ENCODE assay signal across 8 mouse cellular contexts in the genomic region with DNA sequence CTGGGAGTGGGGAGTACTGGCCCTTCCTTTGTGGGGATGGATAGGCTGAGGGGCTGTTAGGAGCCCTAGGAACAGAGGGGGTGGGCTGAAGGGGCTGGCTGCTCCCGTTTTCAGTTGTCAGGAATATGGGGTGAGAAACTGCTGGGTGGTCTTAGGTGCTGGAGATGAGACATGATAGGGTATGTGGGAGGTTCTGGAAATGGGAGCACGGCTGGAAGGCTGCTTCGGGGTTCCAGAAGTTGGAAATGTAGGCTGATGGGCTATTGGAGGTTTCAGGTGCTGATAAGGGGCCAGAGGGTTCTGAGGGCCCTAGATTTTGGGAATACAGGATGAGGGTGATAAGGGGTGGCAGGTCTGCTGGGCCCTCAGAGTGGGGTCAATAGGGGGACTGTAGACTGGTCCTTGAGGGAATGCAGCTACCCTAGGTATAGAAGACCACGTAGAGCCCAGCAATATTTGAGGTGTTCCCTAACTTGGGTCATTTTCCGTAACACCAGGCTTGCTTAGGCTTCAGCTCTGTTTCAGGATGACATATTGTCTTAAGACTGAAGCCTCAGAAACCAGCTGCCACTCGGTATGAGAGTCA. TPM values are rescaled to one million over a fixed set of nuclear protein-coding genes. Genes with fewer than 3 reads are reported as not detected.
DNase-seq lines count a peak whose midpoint lies in the region; ATAC-seq lines count a peak whose summit lies in the region.

No protein-coding gene starts in this region.

- H3K27me3 ChIP-seq in heart, embryonic 16.5 days (ENCODE audit: control insufficient read depth, insufficient read depth, low read length): no peaks in the 10 kb centered on the region
- H3K27me3 ChIP-seq in embryonic facial prominence, embryonic 12.5 days: no peaks in the 10 kb centered on the region
- H3K27me3 ChIP-seq in midbrain, embryonic 14.5 days (ENCODE audit: control insufficient read depth, insufficient read depth, low read length): no peaks in the 10 kb centered on the region

- 0 out of 2 replicates have a peak, but pooled peaks have one; percentile 0 for ATAC-seq in heart, embryonic 16.5 days (replicated peaks; ENCODE audit: extremely low read depth, insufficient read depth, low FRiP score)
- peak; percentile 32 for ATAC-seq in embryonic facial prominence, embryonic 12.5 days (ENCODE audit: insufficient number of reproducible peaks, insufficient read depth, low FRiP score, low TSS enrichment)
- ATAC-seq in midbrain, embryonic 14.5 days (ENCODE audit: low FRiP score, low TSS enrichment): peak; percentile 25; the same call in 1 of the 2 replicates

- WGBS in heart, embryonic 16.5 days: 74% methylated on average over 6 of the region's 6 CpGs
- WGBS in embryonic facial prominence, embryonic 12.5 days: 71% methylated on average over 6 of the region's 6 CpGs
- WGBS in midbrain, embryonic 14.5 days: 75% methylated on average over 6 of the region's 6 CpGs

- peak overlapping the region; percentile 85 for H3K4me2 ChIP-seq in heart, embryonic 16.5 days (ENCODE audit: low read depth, low read length)
- H3K4me2 ChIP-seq in embryonic facial prominence, embryonic 12.5 days (replicated peaks): peak overlapping the region; percentile 43
- H3K4me2 ChIP-seq in midbrain, embryonic 14.5 days (ENCODE audit: low read length): peak overlapping the region; percentile 81

- H3K36me3 ChIP-seq in heart, embryonic 16.5 days (ENCODE audit: control insufficient read depth, insufficient read depth): no peaks in the 10 kb centered on the region
- no peaks in the 10 kb centered on the region for H3K36me3 ChIP-seq in embryonic facial prominence, embryonic 12.5 days
- no peaks in the 10 kb centered on the region for H3K36me3 ChIP-seq in midbrain, embryonic 14.5 days (ENCODE audit: control insufficient read depth, insufficient read depth, low read length)

- peak overlapping the region; percentile 35 for H3K9ac ChIP-seq in heart, embryonic 16.5 days (ENCODE audit: low read length)
- H3K9ac ChIP-seq in embryonic facial prominence, embryonic 12.5 days: peak overlapping the region; percentile 27; the same call in 1 of the 2 replicates
- no peak overlapping the region for H3K9ac ChIP-seq in midbrain, embryonic 14.5 days (replicated peaks; ENCODE audit: low read length)

- H3K4me1 ChIP-seq in heart, embryonic 16.5 days (ENCODE audit: control insufficient read depth, insufficient read depth, low read length): peaks cover 5% of the 10 kb centered on the region; the same call in 1 of the 2 replicates
- peaks cover 8% of the 10 kb centered on the region; the same call in 1 of the 2 replicates for H3K4me1 ChIP-seq in embryonic facial prominence, embryonic 12.5 days
- H3K4me1 ChIP-seq in midbrain, embryonic 14.5 days (ENCODE audit: control insufficient read depth, insufficient read depth, low read length): peaks cover 8% of the 10 kb centered on the region

- peak overlapping the region; percentile 53 for H3K4me3 ChIP-seq in heart, embryonic 16.5 days (ENCODE audit: low read length)
- H3K4me3 ChIP-seq in embryonic facial prominence, embryonic 12.5 days: 0 out of 2 replicates have a peak overlapping the region, but pooled peaks have one; percentile 18
- H3K4me3 ChIP-seq in midbrain, embryonic 14.5 days (replicated peaks; ENCODE audit: low read depth, low read length): peak overlapping the region; percentile 49

- no peaks in the 10 kb centered on the region for H3K9me3 ChIP-seq in heart, embryonic 16.5 days (replicated peaks; ENCODE audit: control insufficient read depth, low read length)
- H3K9me3 ChIP-seq in embryonic facial prominence, embryonic 12.5 days: no peaks in the 10 kb centered on the region
- H3K9me3 ChIP-seq in midbrain, embryonic 14.5 days (ENCODE audit: control insufficient read depth, low read length): no peaks in the 10 kb centered on the region

- H3K27ac ChIP-seq in heart, embryonic 16.5 days (ENCODE audit: low read length): peak overlapping the region; percentile 29; the same call in 1 of the 2 replicates
- H3K27ac ChIP-seq in embryonic facial prominence, embryonic 12.5 days: peak overlapping the region; percentile 60; the same call in 1 of the 2 replicates
- no peak overlapping the region for H3K27ac ChIP-seq in midbrain, embryonic 14.5 days (replicated peaks; ENCODE audit: low read depth, low read length)

- no peak for DNase-seq in heart, adult 9 months (ENCODE audit: low spot score in 2 of 2)
- peak; percentile 17 for DNase-seq in induced T-regulatory cell, adult 2 months (ENCODE audit: low read depth)
- DNase-seq in midbrain, embryonic 14.5 days: no peak
- no peak for DNase-seq in layer of hippocampus, postnatal 36 days
- no peak for DNase-seq in adrenal gland, postnatal 25 days
- no peak for DNase-seq in embryo, embryonic 11 days

RNA-seq across cellular contexts. Expression of a gene that starts 0.5 kb away (rescaled TPM):
- 0.91 and 1.4 TPM in 2 replicates for polyA plus RNA-seq in heart, embryonic 16.5 days (2015; fragmentation: Nextera tagmentation; extraction: Ambion mirVana)
- 0.33 and 0.82 TPM in 2 replicates for polyA plus RNA-seq in embryonic facial prominence, embryonic 12.5 days (2016; fragmentation: Nextera tagmentation; extraction: Ambion mirVana)
- polyA plus RNA-seq in midbrain, embryonic 14.5 days (2014; fragmentation: Nextera tagmentation; extraction: Ambion mirVana): not detected in 2 replicates
- not detected for total RNA-seq in layer of hippocampus, postnatal 36 days (2021)
- total RNA-seq in adrenal gland, postnatal 25 days (2021): 0.70 TPM in 1 of 2 replicates, not detected in the other

RNA-seq across cellular contexts. Expression of a gene that starts 0.7 kb away (rescaled TPM):
- polyA plus RNA-seq in heart, embryonic 16.5 days (2015; fragmentation: Nextera tagmentation; extraction: Ambion mirVana): 8.8 TPM in 2 replicates
- 5.7 and 6.5 TPM in 2 replicates for polyA plus RNA-seq in embryonic facial prominence, embryonic 12.5 days (2016; fragmentation: Nextera tagmentation; extraction: Ambion mirVana)
- 5.1 and 7.5 TPM in 2 replicates for polyA plus RNA-seq in midbrain, embryonic 14.5 days (2014; fragmentation: Nextera tagmentation; extraction: Ambion mirVana)
- total RNA-seq in layer of hippocampus, postnatal 36 days (2021): 10 to 100 TPM; 20.8 to 25.9 TPM
- 53.0 and 61.3 TPM in 2 replicates for total RNA-seq in adrenal gland, postnatal 25 days (2021)

RNA-seq across cellular contexts. Expression of a gene that starts 17.8 kb away (rescaled TPM):
- 0.14 and 0.17 TPM in 2 replicates for polyA plus RNA-seq in heart, embryonic 16.5 days (2015; fragmentation: Nextera tagmentation; extraction: Ambion mirVana)
- polyA plus RNA-seq in embryonic facial prominence, embryonic 12.5 days (2016; fragmentation: Nextera tagmentation; extraction: Ambion mirVana): 0.56 and 0.64 TPM in 2 replicates
- 2.3 and 4.4 TPM in 2 replicates for polyA plus RNA-seq in midbrain, embryonic 14.5 days (2014; fragmentation: Nextera tagmentation; extraction: Ambion mirVana)
- total RNA-seq in layer of hippocampus, postnatal 36 days (2021): 10 to 100 TPM; 10.9 to 11.4 TPM
- 0.43 and 1.2 TPM in 2 replicates for total RNA-seq in adrenal gland, postnatal 25 days (2021)

RNA-seq across cellular contexts. Expression of a gene that starts 23.5 kb away (rescaled TPM):
- polyA plus RNA-seq in heart, embryonic 16.5 days (2015; fragmentation: Nextera tagmentation; extraction: Ambion mirVana): 64.9 and 76.1 TPM in 2 replicates
- 53.6 and 66.3 TPM in 2 replicates for polyA plus RNA-seq in embryonic facial prominence, embryonic 12.5 days (2016; fragmentation: Nextera tagmentation; extraction: Ambion mirVana)
- 99.1 and 126 TPM in 2 replicates for polyA plus RNA-seq in midbrain, embryonic 14.5 days (2014; fragmentation: Nextera tagmentation; extraction: Ambion mirVana)
- total RNA-seq in layer of hippocampus, postnatal 36 days (2021): 10 to 100 TPM; 72.4 to 74.2 TPM
- total RNA-seq in adrenal gland, postnatal 25 days (2021): 140 and 141 TPM in 2 replicates

RNA-seq across cellular contexts. Expression of a gene that starts 25.2 kb away (rescaled TPM):
- 87.4 and 92.8 TPM in 2 replicates for polyA plus RNA-seq in heart, embryonic 16.5 days (2015; fragmentation: Nextera tagmentation; extraction: Ambion mirVana)
- polyA plus RNA-seq in embryonic facial prominence, embryonic 12.5 days (2016; fragmentation: Nextera tagmentation; extraction: Ambion mirVana): 78.5 and 84.9 TPM in 2 replicates
- polyA plus RNA-seq in midbrain, embryonic 14.5 days (2014; fragmentation: Nextera tagmentation; extraction: Ambion mirVana): 5.2 and 32.1 TPM in 2 replicates
- 1 to 10 TPM; 1.9 to 4.4 TPM for total RNA-seq in layer of hippocampus, postnatal 36 days (2021)
- total RNA-seq in adrenal gland, postnatal 25 days (2021): 231 and 241 TPM in 2 replicates
